Mouse (Mus musculus) hindbrain, embryonic 11.5 days (tissue): Measurements from ENCODE around the gene Grk6. TPM values are rescaled to one million over a fixed set of nuclear protein-coding genes. Genes with fewer than 3 reads are reported as not detected.
A peak's percentile ranks its signal among the peaks of the same experiment; 100 is the strongest.

Experiments used
- ATAC-seq: fragments of 200-750 bp; cut with Nextera tagmentation; 2 replicates; pipeline ENCODE4 v1.8.0; 2017; ENCODE audit warnings: mild to moderate bottlenecking, moderate TSS enrichment, moderate library complexity; ENCODE audit not compliant: low FRiP score
- DNase-seq: peaks from one replicate; pipeline ENCODE4 v3.0.0-alpha.2; 2015; ENCODE audit warnings: low spot score
- H3K27ac ChIP-seq: fragments of 300-500 bp; sonication (generic); 2 replicates; pipeline ENCODE4 v1.5.1; 2014; ENCODE audit warnings: mild to moderate bottlenecking, low read depth, low read length
- H3K27me3 ChIP-seq: fragments of 300-500 bp; sonication (generic); 2 replicates; pipeline ENCODE4 v1.6.1; 2014; ENCODE audit warnings: mild to moderate bottlenecking, low read length, moderate library complexity, mixed read lengths; ENCODE audit not compliant: control insufficient read depth, insufficient read depth
- H3K36me3 ChIP-seq: fragments of 300-500 bp; sonication (generic); 2 replicates; pipeline ENCODE4 v1.6.1; 2014; ENCODE audit warnings: mild to moderate bottlenecking, low read length, moderate library complexity, mixed read lengths; ENCODE audit not compliant: control insufficient read depth, insufficient read depth
- H3K4me1 ChIP-seq: fragments of 300-500 bp; sonication (generic); replicated peaks from 2 replicates; pipeline ENCODE4 v1.6.1; 2014; ENCODE audit warnings: low read length, mixed read lengths; ENCODE audit not compliant: control insufficient read depth, insufficient read depth
- H3K4me2 ChIP-seq: fragments of 300-500 bp; sonication (generic); replicated peaks from 2 replicates; pipeline ENCODE4 v1.6.1; 2014; ENCODE audit warnings: mild to moderate bottlenecking, low read depth, low read length
- H3K4me3 ChIP-seq: fragments of 300-500 bp; sonication (generic); 2 replicates; pipeline ENCODE4 v1.5.1; 2014; ENCODE audit warnings: low read depth, low read length
- H3K9ac ChIP-seq: fragments of 300-500 bp; sonication (generic); 2 replicates; pipeline ENCODE4 v1.6.1; 2014; ENCODE audit warnings: low read depth, low read length
- H3K9me3 ChIP-seq: fragments of 300-500 bp; sonication (generic); 2 replicates; pipeline ENCODE4 v1.6.1; 2016; ENCODE audit warnings: low read length; ENCODE audit not compliant: control insufficient read depth
- WGBS: fragments of 180-500 bp; shearing (Covaris S2); extraction: QIAGEN DNeasy Blood & Tissue Kit; methylation state at CpG from one replicate; pipeline ENCODE4 v1.1.7; 2014; 5-methylcytosine and 5-hydroxymethylcytosine counted together
- polyA plus RNA-seq: library from polyadenylated mRNA; unstranded; fragments of >200 nt; fragmentation: Nextera tagmentation; extraction: Ambion mirVana; gene quantifications from 2 replicates; pipeline ENCODE4 v1.2.1, GENCODE M21; 2014

Gene Grk6
- polyA plus RNA-seq, 1 experiment from 2014 or later = 37.6 TPM

DNA sequence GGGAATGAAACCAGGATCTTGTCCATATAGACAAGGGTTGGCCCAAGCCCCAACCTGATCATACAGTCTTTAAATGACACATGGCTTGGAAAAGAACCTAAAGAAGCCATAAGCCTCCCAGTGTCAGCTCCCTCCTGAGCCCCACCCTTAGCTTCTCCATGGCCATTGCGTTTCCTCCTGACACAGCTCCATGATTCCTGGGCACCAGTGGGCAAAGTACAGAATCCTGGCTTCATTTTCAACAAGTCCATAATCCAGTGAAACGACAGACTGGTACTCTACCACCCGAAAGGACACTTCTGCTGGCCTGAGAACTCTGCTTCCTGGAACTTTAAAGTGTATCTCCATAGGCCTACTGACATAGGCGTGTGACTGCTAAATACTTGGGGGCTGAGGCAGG lies 37.5 kb upstream of the Grk6 start:
- H3K9ac ChIP-seq = no peak overlapping the region
- WGBS = 88% methylated on average over 4 of the region's 4 CpGs
- no peak overlapping the region for H3K4me3 ChIP-seq
- H3K4me1 ChIP-seq = 0 out of 2 replicates have a peak, but pooled peaks cover 2% of the 10 kb centered on the region
- H3K36me3 ChIP-seq = no peaks in the 10 kb centered on the region
- no peak overlapping the region for H3K27ac ChIP-seq
- H3K27me3 ChIP-seq = no peaks in the 10 kb centered on the region
- DNase-seq = no peak
- no peak for ATAC-seq
- H3K9me3 ChIP-seq = no peaks in the 10 kb centered on the region
- H3K4me2 ChIP-seq = no peak overlapping the region

- Histone ChIP-seq H3K4me1 (0 out of 2 replicates have a peak, but pooled peaks cover 2% of the 10 kb centered on the region), H3K9ac (no peak overlapping the region), H3K4me2 (no peak overlapping the region), H3K36me3 (no peaks in the 10 kb centered on the region), H3K27me3 (no peaks in the 10 kb centered on the region), H3K9me3 (no peaks in the 10 kb centered on the region), H3K27ac (no peak overlapping the region), H3K4me3 (no peak overlapping the region)
- ATAC-seq = no peak
- DNase-seq = no peak
- 86% methylated on average over 19 of the region's 19 CpGs for WGBS
Observed at GRCm38 (mm10) chr13:55408546-55409120, 36.2 kb upstream of the Grk6 start.

- 70% methylated on average over 7 of the region's 7 CpGs for WGBS
- no peaks in the 10 kb centered on the region for H3K9me3 ChIP-seq
- H3K27ac ChIP-seq = no peak overlapping the region
- DNase-seq (no peak), ATAC-seq (no peak)
- H3K27me3 ChIP-seq = peaks cover 5% of the 10 kb centered on the region; the same call in 1 of the 2 replicates
- no peak overlapping the region for H3K9ac ChIP-seq
- H3K4me2 ChIP-seq = no peak overlapping the region
- no peaks in the 10 kb centered on the region for H3K36me3 ChIP-seq
- H3K4me1 ChIP-seq = no peaks in the 10 kb centered on the region
- no peak overlapping the region for H3K4me3 ChIP-seq
Observed at GRCm38 (mm10) chr13:55411826-55412225, 33.0 kb upstream of the Grk6 start.

DNA sequence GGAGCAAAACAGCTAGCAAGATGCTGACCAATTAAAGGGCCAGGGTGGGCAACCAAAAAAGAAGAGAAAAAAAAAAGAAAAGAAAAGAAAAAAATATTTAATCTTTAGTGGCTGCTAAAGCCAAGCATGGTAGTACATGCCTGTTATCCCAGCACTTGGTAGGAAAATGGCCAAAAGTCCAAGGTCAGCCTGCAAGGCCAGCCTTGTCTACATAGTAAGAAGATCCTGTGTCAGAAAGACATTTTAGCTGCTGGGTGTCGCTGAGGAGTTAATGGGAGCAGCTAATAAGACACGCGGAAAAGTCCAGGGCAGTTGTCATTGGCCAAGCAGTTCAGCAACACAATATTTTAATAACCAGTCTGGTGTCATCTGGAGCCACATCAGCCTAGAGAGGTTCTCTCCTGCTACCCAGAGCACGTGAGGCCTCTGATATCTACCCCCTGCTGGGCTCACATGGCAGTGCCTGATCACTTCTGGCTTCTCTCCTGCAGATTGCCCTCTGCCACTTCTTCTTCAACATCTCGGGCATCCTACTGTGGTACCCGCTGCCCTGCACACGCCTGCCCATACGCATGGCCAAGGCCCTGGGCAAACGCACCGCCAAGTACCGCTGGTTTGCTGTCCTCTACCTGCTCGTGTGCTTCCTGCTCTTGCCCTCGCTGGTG lies 32.1 kb upstream of the Grk6 start:
- Histone ChIP-seq H3K27me3 (peaks cover 9% of the 10 kb centered on the region; the same call in 1 of the 2 replicates), H3K27ac (no peak overlapping the region), H3K4me1 (no peaks in the 10 kb centered on the region), H3K4me2 (no peak overlapping the region), H3K9me3 (no peaks in the 10 kb centered on the region), H3K36me3 (no peaks in the 10 kb centered on the region), H3K9ac (no peak overlapping the region), H3K4me3 (no peak overlapping the region)
- ATAC-seq (no peak), DNase-seq (no peak)
- 85% methylated on average over 13 of the region's 13 CpGs for WGBS

DNA sequence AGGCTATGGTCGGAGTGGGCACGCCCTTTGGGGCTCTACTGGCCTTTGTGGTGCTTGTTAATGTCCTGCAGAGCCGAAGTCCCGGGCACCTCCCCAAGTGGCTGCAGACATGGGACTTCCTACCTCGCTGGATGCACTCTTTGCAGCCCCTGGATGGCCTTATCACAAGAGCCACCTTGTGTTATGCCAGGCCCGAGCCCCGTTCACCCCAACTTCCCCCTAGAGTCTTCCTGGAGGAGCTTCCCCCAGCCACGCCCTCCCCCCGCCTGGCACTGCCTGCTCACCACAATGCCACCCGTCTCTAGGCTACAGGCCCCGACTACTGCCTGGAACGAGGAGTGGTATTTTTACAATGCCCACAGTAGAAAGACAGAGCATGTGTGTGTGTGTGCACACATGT lies 31.5 kb upstream of the Grk6 start:
- Histone ChIP-seq H3K36me3 (no peaks in the 10 kb centered on the region), H3K9me3 (no peaks in the 10 kb centered on the region), H3K27me3 (peaks cover 11% of the 10 kb centered on the region; the same call in 1 of the 2 replicates), H3K4me1 (no peaks in the 10 kb centered on the region), H3K4me2 (no peak overlapping the region), H3K4me3 (no peak overlapping the region), H3K27ac (no peak overlapping the region), H3K9ac (no peak overlapping the region)
- DNase-seq (no peak), ATAC-seq (no peak)
- 81% methylated on average over 12 of the region's 12 CpGs for WGBS

DNA sequence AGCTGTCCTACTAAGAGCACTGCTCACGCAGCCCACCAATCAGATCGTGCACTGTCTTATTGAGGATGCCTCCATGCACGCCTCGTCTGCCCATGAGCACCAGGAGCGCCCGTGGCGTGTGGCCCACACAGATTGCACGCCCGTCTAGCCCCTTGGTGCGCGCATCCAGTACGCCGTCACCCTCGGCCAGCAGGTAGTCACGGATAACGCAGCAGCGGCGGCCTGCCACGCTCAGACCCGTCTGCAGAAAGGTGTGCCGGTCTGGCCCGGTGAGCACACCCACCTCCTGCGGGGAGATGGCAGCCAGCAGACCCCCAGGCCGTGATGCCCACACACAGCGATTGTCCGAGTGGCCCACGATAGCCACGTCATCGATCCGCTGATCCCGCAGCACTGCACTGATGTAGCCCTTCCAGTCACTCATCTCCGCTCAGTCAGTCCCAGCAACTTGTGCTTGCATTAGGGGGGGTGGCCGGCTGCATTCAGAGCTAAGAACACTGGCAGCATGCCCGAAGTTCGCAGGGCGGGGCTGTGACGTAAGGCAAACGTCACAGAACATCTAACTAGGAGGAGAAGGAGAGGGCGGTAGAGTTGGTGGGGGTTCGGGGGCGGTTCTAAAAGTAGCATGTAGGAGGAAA lies 30.0 kb upstream of the Grk6 start, which contains the start of gene Pfn3:
TSS of gene Pfn3 (minus strand) at position 490 of the 638 bp plus-strand sequence.
- peaks cover 21% of the 10 kb centered on the region for H3K27me3 ChIP-seq

DNA sequence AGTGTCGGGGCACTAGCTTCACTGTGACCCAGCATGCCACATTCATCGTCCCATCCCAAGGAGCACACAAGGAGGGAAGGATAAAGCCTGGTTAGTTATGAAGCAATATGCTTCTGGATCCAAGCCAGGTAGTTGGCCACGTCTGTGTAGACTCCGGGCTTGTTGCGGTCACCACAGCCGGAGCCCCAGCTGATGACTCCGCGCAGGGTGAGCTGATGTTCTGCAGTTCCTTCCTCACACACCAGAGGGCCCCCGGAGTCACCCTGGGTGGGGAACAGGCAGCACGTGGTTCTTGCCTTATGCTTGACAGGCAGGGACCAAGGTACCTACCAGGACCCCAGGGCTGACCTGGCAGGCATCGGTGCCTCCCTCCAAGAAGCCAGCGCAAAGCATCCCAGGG lies 26.9 kb upstream of the Grk6 start:
- Histone ChIP-seq H3K4me2 (0 out of 2 replicates have a peak overlapping the region, but pooled peaks have one; percentile 17), H3K27ac (no peak overlapping the region), H3K9me3 (no peaks in the 10 kb centered on the region), H3K9ac (0 out of 2 replicates have a peak overlapping the region, but pooled peaks have one; percentile 19), H3K4me3 (no peak overlapping the region), H3K27me3 (peaks cover 45% of the 10 kb centered on the region), H3K4me1 (peaks cover 3% of the 10 kb centered on the region; the same call in 1 of the 2 replicates), H3K36me3 (no peaks in the 10 kb centered on the region)
- ATAC-seq (peak; percentile 71; the same call in 1 of the 2 replicates), DNase-seq (peak; percentile 90)
- WGBS = 12% methylated on average over 12 of the region's 12 CpGs

More for the DNA sequence above, 30.0 kb upstream of the Grk6 start, which contains the start of gene Pfn3:
- peak; percentile 45; the same call in 1 of the 2 replicates for ATAC-seq
- no peaks in the 10 kb centered on the region for H3K9me3 ChIP-seq
- H3K4me1 ChIP-seq = no peaks in the 10 kb centered on the region
- 11% methylated on average over 41 of the region's 41 CpGs for WGBS
- H3K9ac ChIP-seq = peak within 1 kb of the TSS; percentile 55
- H3K4me2 ChIP-seq = peak within 1 kb of the TSS; percentile 62
- H3K36me3 ChIP-seq = no peaks in the 10 kb centered on the region
- H3K4me3 ChIP-seq = peak within 1 kb of the TSS; percentile 31
- peak; percentile 71 for DNase-seq
- no peak within 1 kb of the TSS for H3K27ac ChIP-seq

GRCm38 (mm10) chr13:55419142-55419541 lies 25.7 kb upstream of the Grk6 start:
- Histone ChIP-seq H3K4me1 (peaks cover 3% of the 10 kb centered on the region; the same call in 1 of the 2 replicates), H3K4me3 (no peak overlapping the region), H3K4me2 (no peak overlapping the region), H3K27me3 (peaks cover 45% of the 10 kb centered on the region), H3K27ac (no peak overlapping the region), H3K9me3 (no peaks in the 10 kb centered on the region), H3K36me3 (no peaks in the 10 kb centered on the region), H3K9ac (no peak overlapping the region)
- 88% methylated on average over 5 of the region's 5 CpGs for whole genome bisulfite sequencing
- DNase-seq = no peak
- no peak for ATAC-seq
